Mouse (Mus musculus) Patski (cell line): ENCODE data around the gene Rasl2-9. TPM values are rescaled to one million over a fixed set of nuclear protein-coding genes. Genes with fewer than 3 reads are reported as not detected.
"Not testable (repeated sequence)": the region's sequence is repeated elsewhere in the genome, so short reads cannot be mapped to it uniquely, and the experiment has no call there.

Experiments used
- ATAC-seq: fragments of 100-300 bp; one replicate; pipeline ENCODE4 v1.8.0; 2021
- CTCF ChIA-PET: fragments of 350-600 bp; sonication (Branson Sonifier 250); formaldehyde crosslinking; loops from one replicate; lab custom pipeline; 2022; ENCODE audit warnings: inconsistent platforms; lab: Charles Lee
- POLR2A ChIA-PET: fragments of 350-600 bp; sonication (Branson Sonifier 250); formaldehyde crosslinking; loops from one replicate; lab custom pipeline; 2022; ENCODE audit warnings: antibody characterized with exemption, inconsistent platforms; lab: Charles Lee
- DNase-seq: peaks from one replicate; pipeline ENCODE4 v3.0.0-alpha.2; 2011; ENCODE audit warnings: low read depth, low spot score
- H3K27me3 ChIP-seq: fragments of 371-371 bp; one replicate; pipeline ENCODE4 v1.5.1; 2021
- CTCF ChIP-seq: fragments of 100-300 bp; IDR thresholded peaks from one replicate; pipeline ENCODE4 v1.5.1; 2021
- in situ Hi-C: fragments of 300-500 bp; cut with MboI; formaldehyde crosslinking; loops from 3 replicates; pipeline ENCODE4 v1.11.1; 2018; ENCODE audit warnings: low pct_unique_long_range_greater_than_20kb, mixed read lengths
- polyA plus RNA-seq: library from polyadenylated mRNA; unstranded; gene quantifications from one replicate; pipeline ENCODE4 v1.2.3, GENCODE M21; 2021

Gene Rasl2-9
- polyA plus RNA-seq, 1 experiment from 2014 or later: 0.05 TPM

DNA sequence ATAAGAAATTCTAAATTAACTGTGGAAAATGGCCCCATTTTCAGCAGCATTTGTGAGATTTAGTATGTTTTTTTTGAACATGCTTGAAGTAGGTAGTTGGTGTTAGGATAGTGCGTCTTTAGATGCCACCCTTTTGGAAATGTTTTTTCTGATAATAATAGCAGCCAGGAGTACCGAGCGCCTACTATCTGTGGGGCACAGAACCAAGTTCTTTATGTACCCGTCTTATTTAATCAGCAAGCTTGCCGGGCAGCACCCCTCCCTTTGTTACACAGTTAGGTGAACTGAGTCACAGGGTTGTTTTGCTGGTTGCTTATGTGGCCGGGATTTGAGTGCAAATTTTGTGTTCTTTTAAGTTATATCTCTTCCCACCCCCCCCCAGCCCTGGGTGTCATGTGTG, 44.5 kb downstream of the Rasl2-9 start:
- ChIA-PET CTCF (no interaction called here), POLR2A (interaction anchor here (0.7 kb wide), 1 partner anchor 10 kb away, joined by 3 read pairs; no protein-coding TSS in a partner anchor)
- DNase-seq (no peak), ATAC-seq (no peak)
- in situ Hi-C loops: loop anchor here (25.0 kb wide), 1 partner anchor 919 kb away; the partner anchor contains the start of genes Cdc42ep5 and Leng9
- no peaks in the 10 kb centered on the region for H3K27me3 ChIP-seq
- no peak for TF ChIP-seq CTCF

DNA sequence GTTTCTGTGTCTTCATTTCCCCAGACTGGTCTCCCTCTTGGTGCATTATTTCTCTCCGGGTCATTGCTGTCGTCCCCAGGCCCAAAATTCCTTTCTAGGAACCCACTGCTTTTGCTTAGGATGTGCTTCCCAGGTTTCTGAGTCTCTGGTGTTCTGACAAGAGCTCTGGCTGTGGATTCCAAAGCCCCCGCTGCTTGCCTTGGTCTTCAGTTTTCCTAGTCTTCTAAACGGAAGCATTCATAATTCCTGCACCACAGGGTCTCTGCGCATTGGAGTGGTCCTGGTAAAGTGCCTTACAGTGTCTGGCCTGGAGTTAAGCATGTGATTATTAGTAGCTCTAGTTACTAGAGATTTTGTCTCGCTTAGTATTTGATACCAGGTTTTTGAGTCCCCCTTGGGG, 44.9 kb downstream of the Rasl2-9 start:
- in situ Hi-C loops: loop anchor here (25.0 kb wide), 1 partner anchor 919 kb away; the partner anchor contains the start of genes Cdc42ep5 and Leng9
- ATAC-seq: no peak
- H3K27me3 ChIP-seq: no peaks in the 10 kb centered on the region
- DNase-seq: no peak
- TF ChIP-seq CTCF: no peak
- CTCF ChIA-PET: no interaction called here
- POLR2A ChIA-PET: interaction anchor here (0.7 kb wide), 1 partner anchor 10 kb away, joined by 3 read pairs; no protein-coding TSS in a partner anchor

DNA sequence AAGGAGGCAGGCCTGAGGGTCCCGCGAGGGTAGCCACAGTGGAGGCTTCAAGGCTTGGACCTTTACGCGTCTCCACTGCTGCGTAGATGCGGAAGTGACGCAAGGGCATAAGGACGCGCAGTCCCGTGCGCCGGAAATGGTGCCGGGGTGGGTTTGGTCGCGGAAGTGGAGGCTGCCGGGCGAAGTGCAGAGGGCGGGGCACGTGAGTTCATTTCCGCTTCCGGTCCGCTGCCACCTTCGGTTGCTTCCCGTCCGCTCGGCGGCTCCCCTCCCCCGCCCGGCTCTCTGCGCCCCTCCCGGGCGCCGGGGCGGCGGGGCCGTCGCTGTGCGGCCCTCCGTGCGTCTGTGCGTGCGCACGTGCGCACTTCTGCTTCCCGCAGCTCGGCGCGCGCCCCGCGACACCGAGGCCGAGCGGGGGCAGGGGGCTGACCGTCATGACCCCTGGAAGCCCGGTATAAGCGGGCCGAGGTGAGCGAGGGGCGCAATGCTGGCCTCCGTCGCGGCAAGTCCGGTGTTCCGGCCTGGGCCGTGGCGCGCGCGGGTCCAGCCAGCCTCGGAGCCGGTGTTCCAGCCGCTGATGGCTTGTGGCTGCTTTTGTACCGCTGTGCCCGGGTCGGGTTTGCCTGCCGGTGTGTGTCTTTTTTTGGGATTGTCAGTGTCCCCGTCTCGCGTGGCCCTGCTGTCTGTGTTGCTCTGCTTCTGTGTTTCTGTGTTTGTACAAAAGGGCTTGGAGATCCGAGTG, 45.6 kb downstream of the Rasl2-9 start, which contains the start of gene Epn1:
Epn1 (plus strand) TSS at position 226 of the 742 bp plus-strand sequence.
- POLR2A ChIA-PET: no interaction called here
- ATAC-seq: peak; percentile 97

DNA sequence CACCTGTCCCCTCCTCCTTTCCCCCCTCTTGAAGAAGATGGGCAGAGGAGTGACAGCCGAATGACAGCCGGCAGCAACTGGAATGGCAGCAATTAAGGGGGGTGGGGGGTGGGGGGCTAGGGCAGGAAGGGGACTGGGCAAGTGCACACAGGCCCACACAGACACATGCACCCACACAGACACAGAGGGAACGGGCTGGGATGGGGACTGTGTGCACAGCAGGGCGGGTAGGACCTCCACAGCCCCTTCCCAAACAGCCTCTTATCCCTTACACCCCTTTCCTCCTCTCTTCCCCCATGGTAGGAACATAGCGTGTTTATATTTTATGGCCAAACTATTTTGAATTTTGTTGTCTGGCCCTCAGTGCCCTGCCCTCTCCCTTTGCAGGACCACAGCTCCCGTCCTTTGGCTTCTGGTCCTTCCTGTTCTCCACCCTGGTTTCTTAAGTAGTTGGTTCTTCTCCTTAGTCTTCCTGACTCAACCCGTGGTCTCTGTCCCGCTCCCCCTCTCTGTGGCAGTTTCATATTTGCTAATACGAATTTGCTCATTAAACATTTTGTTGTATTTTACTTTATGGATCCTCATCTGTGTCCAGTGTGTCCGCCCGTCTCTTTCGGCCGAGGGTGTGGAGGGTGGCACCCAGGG, 46.3 kb downstream of the Rasl2-9 start:
- H3K27me3 ChIP-seq, DNase-seq, POLR2A ChIA-PET: not testable (repeated sequence)
- in situ Hi-C loops: loop anchor here (25.0 kb wide), 1 partner anchor 917 kb away; the partner anchor contains the start of genes Cdc42ep5 and Leng9
- peak; percentile 0 for ATAC-seq
- CTCF ChIA-PET: interaction anchor here (1.3 kb wide), 1 partner anchor 10 kb away, joined by 3 read pairs; no protein-coding TSS in a partner anchor

More for the DNA sequence above, 45.6 kb downstream of the Rasl2-9 start, which contains the start of gene Epn1:
- no peaks in the 10 kb centered on the region for H3K27me3 ChIP-seq
- in situ Hi-C loops: loop anchor here (25.0 kb wide), 1 partner anchor 918 kb away; the partner anchor contains the start of genes Cdc42ep5 and Leng9
- CTCF ChIA-PET: no interaction called here
- no peak for TF ChIP-seq CTCF
- no peak for DNase-seq

DNA sequence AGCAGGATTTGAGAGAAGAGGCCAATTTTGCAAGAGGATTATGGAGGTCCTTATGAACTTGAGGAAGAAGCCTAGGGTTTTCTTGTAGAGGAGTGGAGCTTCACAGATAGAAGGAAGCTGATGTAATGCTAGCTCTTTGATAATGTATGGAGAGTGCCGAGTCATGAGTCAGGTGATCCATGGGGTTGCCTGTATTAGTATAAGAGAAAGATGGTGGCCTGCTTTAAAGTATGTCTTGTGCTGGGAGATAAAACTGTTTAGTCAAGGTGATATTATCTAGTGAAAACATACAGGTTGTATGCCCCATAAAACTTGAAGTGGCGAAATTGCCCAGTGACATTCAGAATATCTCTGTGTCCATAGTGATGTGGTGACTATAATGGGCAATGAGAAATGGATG, 48.8 kb downstream of the Rasl2-9 start:
- in situ Hi-C loops: loop anchor here (25.0 kb wide), 1 partner anchor 915 kb away; the partner anchor contains the start of genes Cdc42ep5 and Leng9
- H3K27me3 ChIP-seq: no peaks in the 10 kb centered on the region
- CTCF ChIA-PET: interaction anchor here (0.6 kb wide), 1 partner anchor 10 kb away, joined by 3 read pairs; no protein-coding TSS in a partner anchor
- DNase-seq: no peak
- ATAC-seq: no peak
- POLR2A ChIA-PET: interaction anchor here (0.7 to 1.6 kb wide), 2 partner anchors 15 to 210 kb away, joined by 3 to 7 read pairs; partner anchors contain the start of gene U2af2
- no peak for TF ChIP-seq CTCF

DNA sequence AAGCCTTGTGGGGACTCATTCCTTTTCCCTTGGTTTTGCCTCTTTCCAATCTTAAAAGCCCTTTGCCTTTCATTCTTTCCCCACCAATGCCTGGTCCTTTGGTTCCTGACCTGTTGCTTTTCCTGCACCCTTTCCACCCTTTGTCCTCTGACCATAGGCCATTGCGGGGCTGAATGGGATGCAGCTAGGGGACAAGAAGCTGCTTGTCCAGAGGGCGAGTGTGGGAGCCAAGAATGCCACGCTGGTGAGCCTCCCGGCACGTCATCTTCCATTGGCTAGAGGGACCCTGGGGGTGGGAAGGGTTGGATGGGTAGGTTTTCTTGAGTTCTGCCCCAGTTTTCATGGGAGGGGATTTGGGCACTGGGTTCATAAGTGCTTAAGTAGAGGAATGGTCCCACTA, 50.8 kb downstream of the Rasl2-9 start:
- in situ Hi-C loops: loop anchor here (25.0 kb wide), 2 partner anchors 913 to 1087 kb away; partner anchors contain the start of genes Cdc42ep5, Leng9, Zfp444 and Zfp787
- ATAC-seq (no peak), DNase-seq (no peak)
- ChIA-PET POLR2A (no interaction called here), CTCF (no interaction called here)
- no peak for TF ChIP-seq CTCF
- no peaks in the 10 kb centered on the region for H3K27me3 ChIP-seq

Other genes with a start within 250 kb of the Rasl2-9 start
- 6.6 TPM for gene Isoc2a, start 248.8 kb downstream of the Rasl2-9 start, polyA plus RNA-seq
- not detected for gene Gm36210, start 219.4 kb downstream of the Rasl2-9 start, polyA plus RNA-seq
- 8.1 TPM for gene Zfp628, start 210.7 kb downstream of the Rasl2-9 start, polyA plus RNA-seq
- 5.3 TPM for gene Nat14, start 203.9 kb downstream of the Rasl2-9 start, polyA plus RNA-seq
- gene Ssc5d, start 200.2 kb downstream of the Rasl2-9 start, polyA plus RNA-seq: 4.7 TPM
- gene Sbk2, start 161.5 kb downstream of the Rasl2-9 start, polyA plus RNA-seq: 1.8 TPM
- gene Sbk3, start 154.8 kb downstream of the Rasl2-9 start, polyA plus RNA-seq: 0.09 TPM
- gene Zfp579, start 129.8 kb downstream of the Rasl2-9 start, polyA plus RNA-seq: 25.1 TPM
- 11.0 TPM for gene Zfp524, start 111.5 kb downstream of the Rasl2-9 start, polyA plus RNA-seq
- 31.6 TPM for gene Fiz1, start 111.3 kb downstream of the Rasl2-9 start, polyA plus RNA-seq
- gene Gm44973, start 110.5 kb downstream of the Rasl2-9 start, polyA plus RNA-seq: 1.3 TPM
- gene Zfp865, start 105.6 kb downstream of the Rasl2-9 start, polyA plus RNA-seq: 33.9 TPM
- 7.9 TPM for gene Ccdc106, start 105.4 kb downstream of the Rasl2-9 start, polyA plus RNA-seq
- not detected for gene 4632433K11Rik, start 91.8 kb downstream of the Rasl2-9 start, polyA plus RNA-seq
- gene Zfp784, start 87.5 kb downstream of the Rasl2-9 start, polyA plus RNA-seq: 6.3 TPM
- 22.4 TPM for gene Zfp580, start 74.4 kb downstream of the Rasl2-9 start, polyA plus RNA-seq
- 216 TPM for gene U2af2, start 63.8 kb downstream of the Rasl2-9 start, polyA plus RNA-seq
- 138 TPM for gene Epn1, start 45.7 kb downstream of the Rasl2-9 start, polyA plus RNA-seq
- not detected for gene Rfpl4, start 9.0 kb downstream of the Rasl2-9 start, polyA plus RNA-seq
- under 0.01 TPM for gene Vmn1r55, start 23.7 kb upstream of the Rasl2-9 start, polyA plus RNA-seq
- gene Vmn1r56, start 70.8 kb upstream of the Rasl2-9 start, polyA plus RNA-seq: not detected
- not detected for gene Vmn1r57, start 92.5 kb upstream of the Rasl2-9 start, polyA plus RNA-seq
- not detected for gene Gm5065, start 224.6 kb upstream of the Rasl2-9 start, polyA plus RNA-seq
- gene Nlrp2, start 225.1 kb upstream of the Rasl2-9 start, polyA plus RNA-seq: not detected